Mouse (Mus musculus): ENCODE measurements around the gene Gpm6b.

Gene Gpm6b

DNA sequence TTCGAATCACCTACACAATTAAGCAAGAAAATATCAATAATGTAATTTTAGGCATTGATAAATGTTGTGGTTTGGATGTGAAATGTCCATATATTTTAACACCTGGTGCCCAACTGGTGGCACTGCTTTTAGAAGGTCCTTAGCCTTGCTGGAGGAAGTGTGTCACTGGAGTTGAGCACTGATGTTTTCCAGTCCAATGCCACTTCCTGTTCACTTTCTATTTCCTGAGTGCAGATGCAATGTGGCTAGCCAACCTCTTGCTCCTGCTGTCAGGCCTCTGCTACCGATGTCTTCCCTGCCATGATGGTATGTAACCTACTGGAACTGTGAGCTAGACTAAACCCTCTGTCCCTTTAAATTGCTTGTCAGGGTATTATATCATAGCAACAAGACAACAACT is 65.6 kb downstream of the Gpm6b start:
- no peak for DNase-seq (ENCODE audit: low read depth, low spot score)

DNA sequence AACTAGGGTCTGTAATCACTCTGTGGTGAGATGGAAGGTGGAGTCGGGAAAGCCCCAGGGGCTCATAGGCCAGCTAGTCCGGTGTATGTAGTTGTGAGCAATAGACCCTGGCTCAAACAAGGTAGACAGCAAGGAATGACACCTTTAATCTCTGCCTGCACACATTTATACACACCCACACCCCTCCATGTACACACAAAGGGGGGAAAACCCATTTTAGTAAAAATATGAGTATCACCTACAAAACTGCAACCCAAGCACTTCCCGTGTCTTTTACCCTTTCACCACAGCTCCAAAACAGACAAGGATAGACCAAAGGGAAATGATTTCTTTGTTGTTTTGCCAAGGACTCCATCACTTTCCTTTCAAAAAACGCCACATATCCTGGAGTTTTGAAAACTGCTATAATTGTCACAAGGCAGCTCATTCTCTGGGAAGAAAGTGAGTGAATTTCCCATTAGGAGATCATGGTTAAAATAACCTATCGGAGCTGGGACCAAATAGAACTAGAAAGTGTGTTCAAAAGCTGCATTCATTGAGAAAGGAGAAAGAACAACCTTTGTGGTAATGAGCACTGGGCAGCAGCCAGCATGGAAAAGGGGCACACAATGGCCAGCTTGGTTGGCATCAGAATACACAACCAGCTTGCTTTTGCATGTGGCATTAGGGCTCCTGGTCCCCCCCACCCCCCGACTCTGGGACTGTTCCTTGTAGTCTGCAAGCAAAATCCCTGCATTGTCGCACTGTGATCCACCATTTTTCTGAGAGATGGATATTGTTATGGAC is 68.9 kb downstream of the Gpm6b start:
- no peak for DNase-seq (ENCODE audit: low read depth, low spot score)

DNA sequence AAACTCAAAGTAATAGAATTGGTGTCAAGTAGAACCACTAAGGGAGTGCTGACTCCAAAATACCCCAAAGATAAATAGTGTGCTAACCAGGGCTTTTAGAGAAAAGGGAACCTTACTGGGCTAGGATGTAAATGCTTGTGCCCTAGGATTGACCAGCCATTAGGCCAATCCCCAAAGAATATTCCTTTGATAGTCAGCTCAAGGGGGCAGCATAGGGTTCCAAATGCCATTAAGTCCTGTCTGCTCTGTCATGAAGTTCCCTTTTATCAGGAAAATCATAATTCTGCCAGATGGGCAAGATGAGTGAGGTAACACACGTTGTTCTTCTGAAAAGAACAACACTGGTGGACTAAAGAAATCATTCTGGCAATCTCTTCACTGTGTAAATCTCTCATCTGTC is 70.1 kb downstream of the Gpm6b start:
- no peak for DNase-seq (ENCODE audit: low read depth, low spot score)

DNA sequence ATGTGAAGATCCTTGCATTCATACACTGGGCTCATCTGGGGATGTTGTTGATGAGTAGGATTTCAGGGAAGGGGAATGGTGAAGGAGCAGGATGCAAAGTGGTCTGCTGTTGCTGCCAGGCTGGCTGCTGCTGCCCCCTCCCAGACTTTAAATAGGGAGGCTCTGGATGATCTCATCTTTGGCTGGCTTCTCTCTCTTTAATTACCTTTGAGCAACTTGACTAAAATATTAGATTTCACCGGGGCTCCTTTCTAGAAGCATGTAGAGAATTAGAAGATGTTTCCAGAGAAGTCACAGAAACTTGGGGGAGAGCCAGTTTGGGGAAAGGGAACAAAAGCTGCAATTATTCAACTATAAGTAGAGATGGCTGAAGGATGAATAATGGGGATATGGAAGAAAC is 76.5 kb downstream of the Gpm6b start:
- no peak for DNase-seq (ENCODE audit: low read depth, low spot score)

DNA sequence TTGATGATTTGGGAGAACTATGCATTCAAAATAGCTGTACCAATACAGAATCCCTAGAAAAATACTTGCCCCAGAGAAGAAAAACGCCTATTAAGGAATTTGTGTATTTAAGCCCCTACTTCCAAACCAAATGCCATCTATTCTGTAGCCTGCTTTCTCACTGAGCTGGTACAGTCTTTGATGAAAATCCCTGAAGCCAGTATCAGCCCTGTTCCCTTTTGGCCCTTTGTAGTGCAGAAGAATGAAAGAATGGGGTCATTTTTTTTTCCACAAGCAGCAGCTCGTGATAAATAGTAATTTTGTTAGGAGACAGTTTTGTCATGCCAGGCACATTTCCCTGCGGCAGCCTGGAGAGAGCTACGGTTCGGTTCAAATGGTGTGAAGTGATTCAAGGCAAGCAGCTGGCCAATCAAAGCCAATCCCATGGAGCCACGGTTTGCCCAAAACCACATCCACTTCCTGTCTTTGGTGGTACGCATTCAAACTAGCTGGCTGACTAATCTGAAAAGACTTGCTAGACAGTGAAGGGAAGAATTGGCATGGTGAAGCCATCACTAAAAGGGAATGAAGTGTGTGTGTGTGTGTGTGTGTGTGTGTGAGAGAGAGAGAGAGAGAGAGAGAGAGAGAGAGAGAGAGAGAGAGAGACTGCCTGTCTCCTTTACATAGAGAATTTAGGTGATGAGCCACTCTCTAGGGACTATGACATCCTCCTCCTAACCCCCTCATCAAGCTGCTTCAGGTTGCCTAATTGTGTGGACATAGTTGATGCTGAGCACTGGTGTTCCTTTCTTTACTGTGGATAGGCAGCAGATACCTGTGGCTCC is 78.1 kb downstream of the Gpm6b start:
- no peak for DNase-seq (ENCODE audit: low read depth, low spot score)

DNA sequence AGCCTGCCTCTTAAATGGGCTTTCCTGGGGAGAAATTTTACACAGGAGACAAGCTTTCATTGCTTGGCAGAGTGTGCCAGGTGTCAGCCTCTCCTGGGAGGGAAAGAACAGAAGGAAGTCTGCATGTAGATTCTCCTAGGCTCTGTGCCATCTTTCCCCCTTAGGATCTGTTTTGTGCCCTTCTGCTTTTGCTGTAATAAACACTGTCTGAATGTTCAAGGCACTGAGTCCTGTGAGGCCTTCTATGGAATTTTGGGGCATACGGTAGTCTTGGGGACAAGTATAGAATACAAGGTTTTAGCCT is 78.6 kb downstream of the Gpm6b start:
- no peak for DNase-seq (ENCODE audit: low read depth, low spot score)

DNA sequence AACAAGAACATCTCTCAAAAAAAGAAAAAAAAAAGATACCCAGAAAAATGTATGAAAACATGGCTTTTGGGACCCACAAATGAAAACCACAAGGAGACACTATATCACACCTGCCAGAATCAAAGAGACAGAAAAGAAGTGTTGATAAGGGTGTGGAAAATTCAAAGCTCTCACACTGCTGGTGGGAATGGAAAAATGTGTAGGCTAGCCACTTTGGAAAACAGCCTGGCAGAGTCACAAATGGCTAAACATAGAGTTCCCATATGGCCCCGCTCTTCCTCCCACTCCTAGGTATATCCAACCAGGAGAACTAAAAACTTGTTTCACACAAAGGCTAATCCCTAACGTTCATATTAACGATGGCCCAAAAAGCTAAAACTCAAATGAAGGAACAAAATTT is 84.5 kb downstream of the Gpm6b start:
- DNase-seq (ENCODE audit: low read depth, low spot score), result no peak

DNA sequence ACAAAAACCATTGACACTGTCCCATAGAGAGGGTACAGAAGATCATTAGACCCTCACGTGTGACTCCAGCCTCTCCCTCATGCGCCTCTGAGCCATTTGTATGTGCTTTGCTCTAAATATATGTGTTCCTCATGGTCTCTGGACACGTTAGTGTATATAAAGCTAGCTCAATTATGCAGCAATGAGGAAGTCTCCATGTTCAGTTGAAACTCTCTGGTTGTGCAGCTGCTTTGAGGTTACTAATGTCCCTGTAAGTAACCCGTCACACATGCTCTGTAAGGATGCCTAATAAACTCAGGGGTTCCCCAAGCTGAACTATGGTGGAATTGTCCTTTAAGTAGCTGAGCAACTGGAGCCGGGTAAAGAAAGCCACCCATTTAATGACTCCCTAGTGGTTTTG is 88.9 kb downstream of the Gpm6b start:
- no peak for DNase-seq (ENCODE audit: low read depth, low spot score)

DNA sequence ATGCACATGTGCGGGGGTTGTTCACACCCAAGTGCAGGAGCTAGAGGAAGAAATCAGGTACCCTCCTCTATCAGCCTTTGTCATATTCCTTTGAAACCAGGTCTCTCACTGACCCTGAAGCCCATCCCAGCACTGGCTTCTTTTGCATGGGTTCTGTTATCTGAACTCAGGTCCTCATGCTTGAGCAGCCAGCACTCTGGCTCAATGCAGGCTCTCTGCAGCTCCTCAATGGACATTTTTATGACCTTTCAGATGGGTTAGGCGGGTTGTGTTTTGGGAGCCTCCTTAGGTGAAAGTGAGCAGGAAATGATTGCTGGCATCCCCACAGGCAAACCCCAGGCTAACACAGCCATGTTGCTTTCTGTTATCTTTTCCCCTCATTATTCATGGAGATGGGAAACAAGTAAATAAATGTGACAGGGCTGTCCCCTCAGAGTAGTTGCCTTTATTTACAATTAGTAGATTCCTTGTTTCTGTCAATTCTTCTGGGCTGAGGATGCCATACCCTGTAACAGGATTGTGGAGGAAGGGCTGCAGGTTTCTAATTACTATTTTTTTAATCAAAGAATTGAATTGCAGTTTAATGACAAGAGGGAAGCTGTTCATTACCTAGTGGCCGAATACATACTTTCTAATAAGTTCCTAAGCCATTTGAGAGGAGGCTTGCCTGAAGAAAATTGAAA is 89.6 kb downstream of the Gpm6b start:
- DNase-seq (ENCODE audit: low read depth, low spot score), result no peak

DNA sequence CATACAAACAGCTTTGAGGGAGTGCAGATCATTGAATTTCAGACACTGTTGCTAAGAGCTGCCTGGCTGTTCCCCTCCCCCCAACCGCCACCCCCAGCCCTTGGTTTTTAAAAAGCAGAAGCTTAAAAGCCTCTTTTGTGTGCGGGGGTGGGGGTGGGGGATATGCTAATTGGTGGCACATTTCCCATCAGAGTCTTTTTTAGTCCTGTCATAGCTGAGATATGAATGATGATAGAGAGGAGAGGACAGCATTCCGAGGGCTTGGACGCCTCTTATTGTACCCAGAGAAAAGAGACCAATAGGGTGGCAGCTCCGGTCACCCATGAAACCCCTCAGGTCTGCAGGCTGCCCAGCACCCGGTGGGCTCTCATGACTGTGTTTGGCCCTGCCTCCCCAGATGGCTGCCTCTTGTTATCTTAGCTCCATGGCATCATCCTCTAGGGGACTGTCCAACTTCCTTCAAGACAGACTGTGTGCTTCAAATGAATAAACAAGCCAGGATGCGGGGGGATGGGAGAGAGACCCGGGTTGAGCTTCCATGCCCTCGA is 90.3 kb downstream of the Gpm6b start:
- DNase-seq (ENCODE audit: low read depth, low spot score), result no peak

DNA sequence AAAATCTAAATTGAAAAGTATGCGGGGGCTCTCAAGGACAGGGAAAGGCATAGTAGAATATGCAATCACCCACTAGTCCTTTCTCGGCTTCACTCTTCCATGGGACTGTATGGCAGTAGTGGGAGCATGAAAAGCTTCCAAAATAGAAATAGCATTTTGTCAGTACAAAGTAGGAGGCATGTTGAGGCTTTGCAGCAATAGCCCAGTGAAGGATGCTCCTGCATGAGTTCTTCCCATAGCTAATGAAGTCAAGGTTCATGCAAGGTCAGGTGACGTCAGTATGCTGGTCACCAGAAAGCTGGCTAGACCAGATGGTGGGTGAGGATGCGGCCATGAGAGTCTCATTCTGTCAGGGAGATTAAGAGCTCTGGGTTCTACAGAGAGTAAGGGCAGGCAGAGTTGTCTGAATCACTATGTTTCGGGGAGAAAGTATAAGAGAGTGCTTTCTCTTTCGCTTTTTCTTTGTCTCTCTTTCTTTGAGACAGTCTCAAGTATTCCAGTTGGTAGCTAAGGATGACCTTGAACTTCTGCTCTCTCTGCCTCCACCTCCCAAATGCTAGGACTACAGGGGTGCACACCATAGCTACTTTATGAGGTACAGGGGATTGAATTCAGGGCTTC is 95.9 kb downstream of the Gpm6b start:
- DNase-seq (ENCODE audit: low read depth, low spot score), result no peak

DNA sequence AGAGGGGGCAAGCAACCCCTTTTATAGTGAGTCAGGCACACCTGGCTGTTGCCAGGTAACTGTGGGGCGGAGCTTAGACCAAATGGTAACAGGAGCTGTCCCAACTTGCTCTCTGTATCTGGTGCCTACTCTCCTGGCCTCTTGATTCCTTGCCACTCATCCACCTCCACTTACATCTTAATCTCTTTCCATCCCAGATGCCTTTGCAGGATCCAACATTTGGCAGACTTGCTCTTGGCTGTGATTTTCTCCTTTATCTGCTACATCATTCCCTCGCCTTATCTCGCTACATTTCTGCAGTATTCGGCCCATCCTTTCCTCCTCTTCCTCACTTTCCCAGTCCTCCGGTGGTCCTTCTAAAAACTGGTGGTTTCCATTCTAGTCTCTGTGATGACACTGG is 99.6 kb downstream of the Gpm6b start:
- no peak for DNase-seq (ENCODE audit: low read depth, low spot score)

DNA sequence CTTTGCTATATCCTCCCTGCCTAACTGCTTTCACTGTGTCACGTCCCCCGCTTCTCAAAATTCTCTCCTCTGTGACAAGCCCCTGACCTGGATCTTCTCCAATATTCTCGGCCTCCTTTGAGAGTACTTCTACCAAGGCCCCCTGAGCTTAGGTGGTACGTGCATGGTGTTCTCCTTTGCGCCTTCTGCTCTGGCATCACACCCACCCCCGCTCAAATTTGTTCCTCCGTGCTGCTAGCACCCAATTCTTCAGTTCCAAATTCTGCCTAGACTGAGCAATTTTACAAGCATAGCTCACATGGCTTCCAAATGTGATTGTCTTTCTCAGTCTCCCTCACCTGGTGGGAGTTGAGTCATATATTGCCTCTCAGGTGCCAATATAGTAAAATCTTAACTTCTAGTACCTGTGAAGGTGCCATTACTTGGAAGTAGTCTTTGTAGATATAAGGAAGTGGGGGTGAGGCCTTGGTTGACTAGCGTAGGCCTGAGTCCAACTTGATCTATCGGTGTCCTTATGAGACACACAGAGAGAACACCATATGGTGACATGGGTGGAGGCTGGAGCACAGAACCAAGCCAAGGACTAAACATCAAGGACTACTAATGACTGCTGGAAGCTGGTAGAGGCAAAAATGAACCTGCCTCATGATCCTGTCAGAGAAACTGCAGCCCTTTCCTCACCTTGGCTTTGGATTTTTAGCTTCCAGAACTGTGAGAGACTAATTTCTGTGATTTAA is 100.2 kb downstream of the Gpm6b start:
- DNase-seq (ENCODE audit: low read depth, low spot score), result no peak

DNA sequence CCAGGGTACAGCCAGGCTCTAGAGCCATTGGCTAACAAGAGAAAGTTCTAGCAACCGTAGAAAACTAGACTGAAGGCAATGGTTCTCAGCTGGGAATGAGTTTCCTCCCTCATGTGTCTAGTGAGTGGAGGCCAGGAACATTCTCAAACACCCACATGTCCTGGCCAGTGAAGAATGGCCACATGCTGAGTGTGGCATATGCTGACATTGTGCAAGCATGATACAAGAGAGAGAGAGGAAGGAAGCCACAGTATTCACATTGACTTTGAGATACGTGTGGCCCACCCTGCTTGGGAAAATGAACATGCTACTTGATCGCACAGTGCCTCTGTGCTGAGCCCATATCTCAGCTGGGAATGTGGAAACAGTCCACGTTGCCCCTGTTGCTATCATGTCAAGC is 101.2 kb downstream of the Gpm6b start:
- no peak for DNase-seq (ENCODE audit: low read depth, low spot score)

DNA sequence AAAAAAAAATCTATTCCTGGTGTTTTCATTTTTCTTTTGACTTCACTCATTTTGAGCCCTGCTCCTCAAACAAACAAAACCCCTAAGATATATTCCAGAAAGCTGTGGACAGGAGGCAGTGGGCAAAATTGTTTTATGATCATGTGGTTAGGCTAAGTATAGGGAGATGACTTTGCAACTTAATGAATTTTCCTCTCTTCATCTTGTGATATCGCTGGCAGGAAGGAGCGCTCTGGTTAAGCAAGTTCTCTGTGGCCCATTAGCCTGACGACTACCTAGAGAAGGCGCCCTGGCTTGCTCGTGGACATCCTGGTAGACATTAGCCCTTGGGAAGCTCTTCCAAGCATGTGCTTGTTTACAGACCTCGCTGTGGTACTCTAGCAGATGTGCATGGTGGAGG is 103.1 kb downstream of the Gpm6b start:
- no peak for DNase-seq (ENCODE audit: low read depth, low spot score)

DNA sequence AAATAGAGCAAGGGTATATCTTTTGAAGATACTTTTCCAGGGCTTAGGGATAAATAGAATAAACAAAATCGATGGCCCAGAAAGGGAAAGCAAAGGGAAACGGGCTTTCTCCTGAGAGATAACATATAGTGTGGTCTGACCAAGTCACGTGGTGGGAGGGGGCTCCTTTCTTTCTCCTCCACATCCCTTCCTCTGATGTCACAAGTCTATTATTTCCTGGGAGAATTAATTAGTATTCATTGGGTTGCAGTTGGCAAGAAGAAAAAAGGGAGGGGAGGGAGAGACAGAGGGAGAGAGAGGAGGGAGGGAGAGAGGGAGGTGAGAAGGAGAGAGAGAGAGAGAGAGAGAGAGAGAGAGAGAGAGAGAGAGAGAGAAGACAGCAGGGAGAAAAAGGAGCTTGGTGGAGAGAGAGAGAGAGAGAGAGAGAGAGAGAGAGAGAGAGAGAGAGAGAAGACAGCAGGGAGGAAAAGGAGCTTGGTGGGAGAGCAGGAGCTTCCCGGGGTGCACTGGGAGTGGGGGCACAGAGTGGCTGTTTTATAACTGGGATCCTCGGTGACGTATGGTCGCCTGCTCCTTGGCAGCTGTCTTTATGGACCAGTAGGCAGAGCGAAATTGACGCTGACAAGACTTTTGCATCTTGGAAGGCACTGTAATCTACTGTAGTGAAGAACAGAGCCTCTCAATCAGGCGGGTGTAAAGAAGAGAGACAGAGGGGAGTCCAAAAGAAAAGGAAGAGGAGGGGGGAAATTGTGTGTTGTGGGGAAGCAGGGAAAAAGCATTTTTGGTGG is 105.7 kb downstream of the Gpm6b start:
- no peak for DNase-seq (ENCODE audit: low read depth, low spot score)

DNA sequence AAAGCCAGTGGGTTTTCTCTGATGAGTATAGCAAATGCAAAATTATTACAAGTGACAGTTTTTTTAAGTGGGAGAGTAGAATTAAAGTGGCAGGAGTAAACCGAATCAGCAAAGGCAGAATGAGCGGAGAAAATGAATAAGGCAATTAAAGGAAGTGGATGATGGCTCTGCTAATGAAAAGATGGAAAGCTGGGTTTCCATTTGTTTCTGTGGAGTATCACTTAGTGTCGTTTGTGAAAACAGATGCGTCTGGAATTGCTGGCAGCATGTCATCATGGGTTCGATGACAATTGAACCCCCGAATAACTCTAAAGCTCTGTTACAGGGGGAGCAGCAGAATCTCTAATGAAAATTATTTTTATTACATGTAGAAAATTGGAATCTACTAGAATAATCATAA is 109.4 kb downstream of the Gpm6b start:
- no peak for DNase-seq (ENCODE audit: low read depth, low spot score)

DNA sequence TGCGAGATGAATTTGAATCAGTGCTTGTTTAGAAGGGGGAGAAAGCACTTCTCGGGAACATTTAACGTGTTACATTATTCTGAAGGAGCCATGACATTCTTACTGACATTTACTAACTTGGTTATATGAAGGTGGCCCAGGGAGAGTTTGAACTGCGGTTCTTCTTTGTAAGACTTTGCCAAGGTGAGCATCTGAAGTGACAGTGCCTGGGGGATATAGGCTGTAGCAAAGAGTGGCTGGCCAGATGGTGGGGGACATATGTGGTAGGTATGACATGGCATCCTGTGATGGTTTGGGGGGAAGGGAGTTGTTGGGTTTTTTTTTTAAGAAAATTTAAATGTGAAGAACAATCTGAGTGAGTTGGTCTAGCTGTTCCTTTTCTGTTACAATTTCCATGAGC is 109.9 kb downstream of the Gpm6b start:
- DNase-seq (ENCODE audit: low read depth, low spot score), result no peak

DNA sequence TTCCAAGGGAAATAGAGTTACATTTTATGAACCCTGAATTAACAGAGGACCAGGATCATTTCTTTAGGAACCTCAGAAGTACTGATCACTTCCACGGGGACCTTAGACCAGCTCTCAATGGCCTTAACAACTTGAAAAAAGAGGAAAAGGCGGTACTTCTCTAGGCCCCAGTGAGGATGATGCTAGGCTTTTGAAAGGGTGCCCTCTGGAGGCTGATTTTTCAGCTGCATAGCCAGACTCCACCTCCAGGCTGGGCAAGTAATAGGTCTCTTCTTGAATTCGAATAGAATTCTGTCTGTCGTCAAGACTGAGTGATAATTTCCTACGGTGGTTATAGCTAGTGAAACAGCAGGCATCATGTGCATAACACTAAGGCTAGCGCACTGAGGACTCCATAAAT is 113.1 kb downstream of the Gpm6b start:
- peak; percentile 40 for DNase-seq (ENCODE audit: low read depth, low spot score)

DNA sequence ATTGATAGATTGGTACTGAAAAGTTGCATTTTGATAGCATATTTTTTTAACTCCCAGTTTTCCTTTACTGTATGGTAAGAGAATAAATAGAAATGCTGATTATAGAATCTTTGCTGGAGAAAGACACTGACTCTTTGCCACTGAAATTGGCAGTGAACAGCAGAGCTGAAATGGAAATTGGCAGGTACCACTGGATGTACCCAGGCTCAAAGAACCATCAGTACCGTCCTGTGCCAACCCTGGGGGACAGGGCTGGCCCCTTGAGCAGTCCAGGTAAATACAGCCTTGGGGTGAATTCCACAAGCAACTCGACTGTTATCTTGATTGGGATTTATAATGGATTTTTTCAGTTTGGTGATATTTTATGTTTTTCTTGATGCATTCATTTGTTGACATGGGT is 114.7 kb downstream of the Gpm6b start:
- DNase-seq (ENCODE audit: low read depth, low spot score), result no peak

DNA sequence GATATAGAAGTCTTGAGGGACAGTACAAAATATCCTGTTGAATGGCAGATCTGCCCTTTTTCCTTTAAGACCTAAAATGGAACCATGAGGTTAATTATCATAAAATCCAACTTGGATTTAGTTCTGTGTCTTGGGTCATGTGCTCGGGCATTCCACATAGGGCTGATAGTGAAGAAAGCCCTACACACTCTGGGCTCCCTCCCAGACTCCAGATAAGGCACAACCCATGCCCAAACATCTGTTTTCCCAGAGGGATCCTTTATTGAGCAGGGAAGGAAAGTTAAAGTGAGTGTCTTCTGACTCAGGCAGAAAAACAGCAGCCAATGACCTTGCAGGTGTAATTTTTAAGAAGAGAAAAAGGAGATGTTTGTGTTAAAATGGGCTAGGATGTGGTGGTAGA is 116.2 kb downstream of the Gpm6b start:
- no peak for DNase-seq (ENCODE audit: low read depth, low spot score)
